Mouse (Mus musculus): ENCODE measurements around the gene Ggt1.
"Not testable (repeated sequence)": the region's sequence is repeated elsewhere in the genome, so short reads cannot be mapped to it uniquely, and the experiment has no call there.

Gene Ggt1

DNA sequence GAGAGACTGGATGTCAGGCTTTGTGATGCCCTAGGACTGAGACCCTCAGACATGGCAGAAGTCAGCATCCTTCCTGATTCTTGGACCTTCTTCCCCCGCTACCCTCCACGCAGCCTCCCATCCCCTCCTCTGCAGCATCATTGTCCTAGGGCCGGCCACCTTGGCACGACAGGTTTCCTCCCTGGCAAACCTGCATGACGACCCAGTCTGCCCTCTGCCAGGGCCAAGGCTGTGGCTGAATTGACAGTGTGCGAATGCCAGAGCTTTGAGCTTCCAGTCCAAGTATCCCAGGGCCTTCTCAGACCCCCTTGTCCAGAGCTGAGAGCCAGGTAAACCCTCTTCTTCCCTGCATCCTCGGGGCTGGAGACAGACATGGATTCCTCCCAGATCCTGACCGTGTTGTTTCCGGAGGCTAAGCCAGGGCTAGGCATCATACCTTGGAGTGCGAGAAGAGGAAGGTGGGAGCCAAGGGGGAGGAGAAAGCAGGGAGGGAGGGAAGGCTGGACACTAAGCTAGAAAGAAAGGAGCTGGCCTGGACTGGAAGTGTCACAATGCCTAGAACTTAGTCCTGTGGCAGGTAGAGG is at the start of gene Ggt1:
TSS of gene Ggt1 (plus strand) at position 534 of the 584 bp plus-strand sequence.
- DNase-seq (ENCODE audit: low spot score), result no peak

DNA sequence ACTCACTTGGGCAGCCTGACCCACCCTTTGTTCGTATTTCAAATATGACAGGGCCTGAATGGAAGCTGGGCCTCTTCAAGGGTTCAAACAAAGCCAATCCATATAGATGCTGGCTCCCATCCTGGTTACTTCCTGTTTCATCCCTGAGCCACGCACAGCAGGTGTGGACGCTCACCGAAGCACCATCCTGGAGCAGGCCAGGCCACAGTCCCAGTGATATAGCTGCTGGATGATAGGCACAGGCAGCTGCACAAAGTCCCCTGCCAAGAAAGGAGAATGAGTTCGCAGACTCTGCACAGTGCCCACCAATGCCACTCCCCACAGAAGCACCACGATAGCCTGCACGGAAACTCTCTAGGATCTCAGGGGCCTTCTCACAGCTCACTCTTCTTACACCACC is 49.5 kb upstream of the Ggt1 start:
- DNase-seq (ENCODE audit: low spot score), result no peak

DNA sequence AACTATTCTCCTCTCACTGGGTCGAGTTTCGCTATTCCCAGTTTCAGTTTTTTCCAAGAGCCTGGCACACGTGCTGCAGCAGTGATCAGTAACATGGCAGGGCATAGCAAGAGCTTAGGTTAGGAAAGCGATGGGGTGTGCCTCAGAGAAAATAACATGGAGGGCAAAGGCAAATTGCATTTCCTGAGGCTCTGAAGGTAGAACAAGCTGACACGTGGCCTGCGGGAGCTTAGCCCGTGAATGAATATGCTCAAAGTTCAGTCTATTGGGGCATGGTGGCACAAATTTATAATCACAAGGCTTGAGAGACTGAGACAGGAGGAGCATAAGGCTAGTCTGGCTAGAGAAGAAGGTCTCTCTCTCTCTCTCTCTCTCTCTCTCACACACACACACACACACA is 48.6 kb upstream of the Ggt1 start:
- no peak for DNase-seq (ENCODE audit: low spot score)

DNA sequence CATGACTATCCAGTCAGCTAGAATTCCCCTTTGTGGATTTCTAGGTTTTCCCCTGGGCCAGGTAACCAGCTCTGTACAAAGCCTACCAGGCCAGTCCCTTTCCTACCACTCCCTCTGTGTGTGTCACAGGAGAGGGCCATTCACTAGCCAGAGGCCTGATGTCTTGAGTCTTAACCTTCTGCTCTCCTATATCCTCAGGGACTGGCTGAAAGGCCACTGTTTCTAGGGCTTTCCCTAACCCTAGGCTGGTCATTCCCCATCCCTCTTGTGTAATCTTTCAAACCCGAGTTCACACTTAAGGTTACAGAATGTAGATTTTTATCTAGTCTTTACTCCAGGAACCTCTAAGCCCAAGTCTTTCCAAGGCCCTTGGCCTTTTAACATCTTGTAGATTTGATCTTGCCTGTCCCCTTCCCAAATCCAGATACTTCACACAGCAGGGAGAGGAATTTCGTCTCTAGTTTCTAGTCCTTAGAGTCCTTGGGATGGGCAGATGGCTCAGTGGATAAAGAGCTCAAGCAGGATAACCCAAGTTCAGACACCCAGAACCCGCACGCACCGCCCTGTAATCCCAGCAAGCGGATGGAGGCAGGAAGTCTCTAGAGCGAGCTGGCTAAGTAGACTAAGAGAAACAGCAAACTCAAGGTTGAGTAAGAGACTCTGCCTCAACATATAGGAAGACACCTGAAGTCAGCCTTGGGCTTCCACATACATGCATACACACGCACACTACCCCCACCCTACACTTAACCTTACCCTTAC is 47.9 kb upstream of the Ggt1 start:
- no peak for DNase-seq (ENCODE audit: low spot score)

DNA sequence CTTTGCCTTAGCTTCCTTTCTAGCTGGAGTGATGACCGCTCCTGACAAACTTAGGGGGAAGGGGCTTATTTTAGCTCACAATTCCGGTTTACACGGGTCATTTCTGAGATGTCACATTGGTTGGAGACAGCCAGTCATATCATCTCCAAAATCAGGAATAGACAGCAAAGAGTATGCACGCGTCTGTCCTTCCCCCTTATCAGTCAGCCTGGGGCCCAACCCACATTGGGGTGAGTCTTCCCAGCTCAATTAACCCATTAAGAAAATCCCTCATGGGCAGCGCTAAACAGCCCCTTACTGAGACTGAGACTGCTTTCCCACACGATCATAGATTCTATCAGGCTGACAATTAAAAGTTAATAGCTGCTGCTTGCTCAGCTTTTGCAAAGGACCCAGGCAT is 47.0 kb upstream of the Ggt1 start:
- no peak for DNase-seq (ENCODE audit: low spot score)

DNA sequence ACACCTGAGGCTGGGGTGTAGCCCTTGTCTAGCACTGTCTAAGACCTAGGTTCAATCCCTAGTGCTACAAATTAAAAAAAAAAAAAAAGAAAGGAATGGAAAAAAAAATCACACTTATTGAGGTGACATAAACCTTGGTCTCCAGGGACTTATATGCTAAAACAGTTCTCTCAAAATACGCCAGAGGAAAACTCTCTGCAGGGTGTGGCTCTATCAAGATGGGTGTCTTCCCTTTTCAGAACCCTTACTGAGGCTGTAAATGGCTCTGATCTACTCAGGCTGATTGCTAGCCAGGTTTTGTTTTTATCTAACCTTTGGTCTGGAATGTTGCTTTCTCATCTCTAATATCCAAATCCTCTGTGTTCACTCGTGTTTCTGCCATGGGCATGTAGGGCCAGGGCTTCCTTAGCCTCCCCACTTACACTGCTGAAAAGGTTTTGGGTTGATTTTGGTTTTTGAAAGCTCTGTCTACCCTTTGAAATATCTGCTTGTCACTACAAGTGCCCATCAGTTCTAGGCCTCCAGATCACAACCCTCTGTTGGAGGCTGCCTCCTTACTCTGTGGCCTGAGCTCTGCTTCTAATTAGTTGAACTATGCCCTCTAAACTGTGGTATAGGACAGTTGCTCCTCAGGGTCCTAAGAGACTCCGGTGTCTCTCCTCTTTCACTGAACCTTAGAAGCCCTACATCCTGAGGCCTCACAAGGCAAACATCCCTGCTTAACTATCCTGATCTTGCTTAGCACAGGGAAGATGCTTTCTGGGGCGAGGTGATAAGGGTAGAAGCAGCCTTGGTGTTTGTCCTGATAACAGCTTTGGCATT is 46.0 kb upstream of the Ggt1 start:
- no peak for DNase-seq (ENCODE audit: low spot score)

DNA sequence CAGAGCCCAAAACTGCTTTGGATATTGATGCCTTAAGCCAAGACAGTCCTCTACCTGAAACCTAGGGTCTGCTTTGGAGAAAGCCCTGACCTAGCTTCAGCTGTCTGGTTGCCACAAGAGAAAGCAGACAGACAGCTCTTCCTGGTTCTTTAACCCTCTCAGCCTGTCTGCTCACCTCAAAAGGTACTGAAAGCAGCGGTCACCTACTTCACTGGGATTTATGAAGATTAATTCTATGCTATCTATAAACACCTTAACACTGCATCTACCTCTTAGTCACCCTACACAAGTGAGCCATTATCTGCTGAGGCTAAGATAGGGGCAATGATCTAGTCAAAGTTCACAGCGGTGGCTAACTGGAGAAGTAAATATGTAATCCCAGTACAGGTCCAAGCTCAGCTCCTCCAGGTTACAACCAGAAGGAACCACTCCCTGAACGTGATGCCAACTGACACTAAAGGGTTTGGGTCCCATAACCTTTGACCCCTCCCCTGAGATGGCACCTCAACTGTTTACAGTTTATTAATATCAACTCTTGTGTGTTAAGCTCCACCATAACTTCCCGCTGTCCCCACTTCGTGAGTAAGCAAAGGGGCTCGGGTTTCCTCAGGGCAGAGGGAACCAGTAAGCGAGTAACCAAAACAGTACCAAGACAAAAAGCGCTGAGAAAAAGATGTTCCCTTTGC is 45.2 kb upstream of the Ggt1 start:
- DNase-seq (ENCODE audit: low spot score), result peak; percentile 25

DNA sequence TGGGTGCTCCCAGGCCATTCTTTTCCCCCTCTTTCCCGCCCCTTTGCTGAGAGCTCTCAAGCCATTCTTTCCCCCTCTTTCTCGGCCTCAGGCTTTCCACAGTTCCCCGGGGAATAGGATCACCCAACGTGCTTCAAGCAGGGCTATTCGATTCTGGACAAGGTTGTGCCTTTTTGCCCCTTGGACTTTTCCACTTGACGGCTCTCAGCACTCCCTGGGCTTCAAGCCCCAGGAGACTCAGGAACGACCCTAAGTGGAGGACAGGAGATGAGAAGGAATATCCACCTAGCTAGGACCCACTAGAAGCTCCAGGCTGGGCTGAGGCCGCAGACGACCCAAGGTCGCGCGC is 44.7 kb upstream of the Ggt1 start:
- no peak for DNase-seq (ENCODE audit: low spot score)

DNA sequence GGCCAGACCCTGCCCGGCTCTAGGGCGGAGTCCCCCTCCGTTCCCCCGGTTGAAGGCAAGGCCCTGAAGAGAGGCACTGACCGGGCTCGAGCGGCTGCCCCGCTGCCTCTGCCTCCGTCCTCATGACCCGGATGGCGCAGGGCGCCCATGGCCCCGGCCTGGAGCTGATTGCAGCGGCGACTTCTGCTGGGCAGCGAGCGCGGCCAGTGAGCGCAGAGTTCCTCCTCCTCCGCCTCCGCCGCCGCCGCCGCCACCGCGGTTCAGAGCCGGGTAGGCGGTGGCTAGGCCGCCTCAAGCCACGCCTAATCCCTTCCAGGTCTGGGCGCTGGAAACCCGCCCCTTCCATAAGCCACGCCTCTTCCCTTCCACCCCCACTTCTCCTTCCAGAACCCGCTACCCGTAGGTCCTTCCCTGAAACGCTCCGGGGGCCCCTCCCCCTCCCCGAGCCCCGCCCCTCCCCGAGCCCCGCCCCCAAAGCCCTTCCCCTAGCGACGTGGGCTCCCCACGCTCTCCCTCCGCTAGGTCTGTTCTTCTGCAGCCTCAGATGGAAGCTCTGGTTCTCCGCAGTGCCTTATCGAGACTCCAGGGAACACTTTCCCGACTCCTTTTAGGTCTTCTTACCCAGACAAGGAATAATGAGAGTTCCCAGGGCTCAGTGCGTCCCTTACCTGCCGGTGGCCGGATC is 44.2 kb upstream of the Ggt1 start, which contains the start of gene Snrpd3:
TSS of gene Snrpd3 (plus strand) at position 479 of the 685 bp plus-strand sequence.
- DNase-seq (ENCODE audit: low spot score), result peak; percentile 91

DNA sequence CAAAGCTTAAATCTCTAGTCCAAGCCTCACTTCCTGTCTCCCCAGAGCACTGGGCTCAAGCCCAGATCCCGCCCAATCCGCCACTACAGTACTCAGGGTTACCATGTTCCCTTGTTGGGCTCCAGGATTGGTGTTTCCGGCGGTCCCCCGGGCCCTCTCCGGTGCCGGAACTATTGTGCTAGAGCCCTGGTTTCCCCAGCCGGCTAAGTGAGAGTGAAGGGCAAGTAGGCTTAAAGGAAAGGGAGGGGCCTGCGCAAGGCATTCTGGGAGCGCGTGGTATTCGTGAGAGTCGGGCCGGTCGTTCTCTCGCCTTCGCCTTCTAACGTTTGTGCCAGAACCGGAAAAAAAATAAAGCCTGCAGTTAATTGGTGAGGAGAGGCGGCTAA is 43.7 kb upstream of the Ggt1 start, which contains the start of gene Gucd1:
TSS of gene Gucd1 (minus strand) at position 215 of the 386 bp plus-strand sequence.
- peak; percentile 98 for DNase-seq (ENCODE audit: low spot score)

DNA sequence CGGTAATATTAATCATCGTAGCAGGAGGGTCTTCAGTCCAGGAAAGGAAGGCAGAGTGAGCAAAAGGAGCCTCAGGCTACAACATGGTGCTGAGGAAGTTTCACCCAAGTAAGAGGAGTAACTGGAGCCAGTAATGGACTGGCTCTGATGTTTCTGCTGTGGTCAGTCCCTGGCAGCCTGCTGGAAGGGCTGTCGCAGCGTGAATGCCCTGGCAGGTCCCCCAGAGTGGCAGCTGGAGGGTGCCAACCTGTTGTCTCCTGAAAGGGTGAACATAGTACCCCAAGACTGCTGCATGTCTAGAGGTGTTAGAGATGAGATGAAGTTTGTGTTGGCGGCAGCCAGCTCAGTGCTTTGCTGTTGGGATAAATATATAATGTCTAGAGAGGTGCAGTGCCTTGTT is 40.8 kb upstream of the Ggt1 start:
- no peak for DNase-seq (ENCODE audit: low spot score)

DNA sequence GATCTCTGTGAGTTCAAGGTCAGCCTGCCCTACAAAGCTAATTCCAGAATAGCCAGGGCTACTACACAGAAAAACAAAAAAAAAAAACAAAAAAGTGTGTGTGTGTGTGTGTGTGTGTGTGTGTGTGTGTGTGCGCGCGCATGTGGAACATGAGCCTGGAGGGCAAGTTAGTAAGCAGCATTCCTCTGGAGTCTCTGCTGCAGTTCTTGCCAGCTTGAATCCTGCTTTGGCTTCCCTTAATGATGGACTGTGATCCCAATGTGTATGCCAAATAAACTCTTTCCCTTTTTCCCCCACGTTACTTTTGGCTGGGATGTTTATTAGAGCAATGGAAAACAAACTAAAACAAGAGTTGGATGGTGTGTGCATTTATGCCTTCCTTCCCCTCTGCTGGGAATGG is 39.8 kb upstream of the Ggt1 start:
- no peak for DNase-seq (ENCODE audit: low spot score)

DNA sequence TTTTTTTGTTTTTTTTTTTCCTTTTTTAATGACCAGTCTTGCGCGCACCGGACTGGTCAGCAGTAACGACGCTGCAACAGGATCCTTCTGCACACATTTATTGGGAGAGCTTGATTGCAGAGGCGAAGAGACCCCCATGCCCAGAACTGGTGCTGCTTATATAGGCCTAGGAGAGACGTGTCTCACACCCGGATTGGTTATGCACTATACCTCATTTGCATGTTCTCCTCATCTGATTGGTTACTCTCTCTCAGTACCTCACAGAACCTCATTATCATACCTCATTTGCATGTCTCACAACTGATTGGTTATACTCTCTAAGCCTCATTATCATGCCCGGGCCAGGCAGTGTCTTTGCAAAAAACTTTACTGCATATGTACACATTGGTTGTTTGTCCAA is 36.0 kb upstream of the Ggt1 start:
- not testable (repeated sequence) for DNase-seq (ENCODE audit: low spot score)

DNA sequence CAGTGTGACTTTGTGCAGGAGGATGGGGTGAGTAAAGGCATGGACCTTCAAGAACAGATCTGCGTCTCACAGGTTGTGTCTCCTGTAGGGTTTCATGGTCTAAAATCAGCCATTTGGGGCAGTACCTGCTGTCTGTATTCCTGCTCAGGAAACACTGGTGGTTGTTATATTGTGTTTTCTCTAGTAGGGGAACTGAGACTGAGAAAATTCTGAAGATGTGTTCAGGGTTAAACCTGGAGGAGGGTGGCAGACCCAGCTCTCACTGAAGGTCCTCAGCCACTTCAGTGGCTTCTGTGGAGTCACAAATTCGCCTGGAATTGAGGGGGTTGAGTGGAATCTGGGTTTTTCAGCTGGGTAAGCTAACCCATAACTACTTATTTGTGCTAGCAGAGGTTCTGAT is 31.1 kb upstream of the Ggt1 start:
- DNase-seq (ENCODE audit: low spot score), result no peak

DNA sequence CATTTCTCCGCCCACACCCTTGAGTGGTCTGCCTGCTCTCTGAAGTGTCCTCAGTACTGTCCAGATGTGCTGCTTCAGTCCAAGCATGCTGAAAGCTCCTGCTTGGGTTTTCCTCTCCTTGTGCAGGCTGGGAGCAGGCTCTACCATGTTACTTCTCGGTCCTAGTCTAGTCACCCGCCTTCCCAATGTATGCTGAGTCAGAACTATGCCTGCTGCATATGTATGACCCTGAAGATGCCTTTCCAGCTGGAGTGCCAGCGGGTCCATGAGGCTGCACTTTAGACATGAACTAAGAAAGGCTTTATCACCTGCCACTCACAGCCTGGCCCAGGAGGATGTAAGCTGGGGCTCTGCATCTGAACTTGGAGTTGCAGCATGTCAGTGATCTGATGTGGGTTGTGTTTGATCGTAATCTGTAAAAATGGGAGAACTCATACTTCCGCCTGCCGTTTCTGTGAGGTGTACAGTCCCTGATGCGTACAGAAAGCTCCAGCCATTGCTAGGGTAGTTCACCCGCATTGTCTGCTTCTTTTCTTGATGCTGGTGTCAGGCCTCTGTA is 29.8 kb upstream of the Ggt1 start:
- no peak for DNase-seq (ENCODE audit: low spot score)

DNA sequence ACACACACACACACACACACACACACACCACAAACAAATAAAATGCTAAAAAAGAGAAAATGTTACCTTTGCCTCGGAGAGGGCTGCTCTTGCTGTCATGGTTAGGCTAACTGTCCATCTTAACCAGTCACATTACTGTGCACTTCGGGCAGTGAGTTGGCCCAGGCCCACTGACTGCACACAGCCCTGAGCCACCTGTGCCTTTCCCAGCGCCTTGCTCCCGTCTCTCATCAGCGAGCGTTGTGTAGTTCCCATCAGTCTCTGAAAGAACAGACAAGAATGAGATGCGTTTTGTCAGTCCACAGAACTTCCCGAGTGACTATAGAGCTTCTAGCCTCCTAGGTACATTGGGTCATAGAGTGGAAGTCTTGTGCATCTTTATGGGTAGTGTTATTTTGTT is 27.2 kb upstream of the Ggt1 start:
- DNase-seq (ENCODE audit: low spot score), result no peak

DNA sequence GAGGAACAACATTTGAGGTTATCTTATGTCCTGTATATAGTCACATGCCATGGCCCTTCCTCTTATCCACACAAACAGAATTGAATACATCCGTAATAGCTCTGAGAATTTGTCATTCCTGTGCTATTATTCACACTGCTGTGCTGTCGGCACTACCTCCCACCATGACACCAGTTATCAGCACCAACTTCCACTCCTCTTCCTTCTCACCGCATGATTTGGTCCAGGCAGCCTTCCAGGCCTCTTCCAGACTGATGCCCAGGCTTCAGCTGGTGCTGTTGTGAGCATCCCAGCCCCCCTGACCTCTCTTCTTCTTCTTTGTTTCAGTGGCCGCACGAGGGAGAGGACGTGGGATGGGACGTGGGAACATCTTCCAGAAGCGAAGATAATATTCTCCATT is 26.5 kb upstream of the Ggt1 start:
- DNase-seq (ENCODE audit: low spot score), result no peak

DNA sequence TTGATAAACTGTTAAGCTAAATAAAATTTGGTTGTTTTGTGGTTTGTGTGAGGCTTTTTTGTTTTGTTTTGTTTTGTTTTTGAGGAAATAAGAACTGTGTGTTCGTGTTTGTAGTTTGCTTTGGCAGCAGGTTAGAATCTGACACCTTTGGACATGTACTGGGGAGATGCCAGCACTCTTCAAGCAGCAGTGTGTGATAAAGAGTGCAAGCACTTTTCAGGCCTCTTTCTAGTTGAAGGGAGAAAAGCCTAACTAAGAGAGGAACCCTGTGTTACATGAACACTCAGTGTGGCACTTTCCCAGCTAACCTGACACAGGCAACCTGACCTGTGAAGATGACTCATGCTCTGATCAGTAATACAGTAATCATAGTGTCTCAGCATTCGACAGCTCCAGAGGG is 26.0 kb upstream of the Ggt1 start:
- no peak for DNase-seq (ENCODE audit: low spot score)

DNA sequence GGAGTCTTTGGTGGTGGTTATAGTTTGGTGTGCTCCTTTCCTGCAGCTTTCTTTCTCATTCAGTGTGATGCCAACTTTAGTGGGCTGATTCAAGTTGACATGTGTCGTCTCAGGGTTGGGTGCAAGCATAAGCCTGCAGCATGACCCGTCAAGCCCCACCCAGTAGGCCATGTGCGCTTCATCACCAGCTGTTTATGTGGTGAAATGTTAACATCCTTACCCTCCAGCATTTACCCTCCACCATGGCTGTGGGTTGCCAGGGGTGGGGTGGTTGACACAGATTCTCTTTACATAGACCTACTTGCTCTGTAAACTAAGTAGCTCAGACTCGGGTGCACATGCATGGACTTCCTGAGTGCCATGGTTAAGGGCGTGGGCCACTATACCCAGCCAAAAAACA is 25.3 kb upstream of the Ggt1 start:
- no peak for DNase-seq (ENCODE audit: low spot score)

DNA sequence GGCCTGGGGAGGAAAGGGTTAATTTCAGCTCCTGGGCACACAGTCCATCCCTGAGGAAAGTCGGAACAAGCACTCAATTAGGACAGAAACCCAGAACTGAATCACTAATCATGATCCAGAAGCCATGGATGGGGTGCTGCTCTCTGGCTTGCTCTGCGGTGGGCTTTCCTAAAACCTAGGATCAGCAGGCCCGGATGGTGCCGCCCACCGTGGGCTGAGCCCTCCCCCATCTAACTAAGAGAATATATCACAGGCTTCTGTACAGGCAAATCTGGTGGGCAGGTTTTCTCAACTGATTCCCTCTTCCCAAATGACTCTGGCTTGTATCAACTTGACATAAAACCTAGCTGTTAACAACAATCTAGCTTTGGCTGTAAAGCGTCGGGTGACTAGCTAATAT is 13.5 kb upstream of the Ggt1 start:
- DNase-seq (ENCODE audit: low spot score), result no peak

DNA sequence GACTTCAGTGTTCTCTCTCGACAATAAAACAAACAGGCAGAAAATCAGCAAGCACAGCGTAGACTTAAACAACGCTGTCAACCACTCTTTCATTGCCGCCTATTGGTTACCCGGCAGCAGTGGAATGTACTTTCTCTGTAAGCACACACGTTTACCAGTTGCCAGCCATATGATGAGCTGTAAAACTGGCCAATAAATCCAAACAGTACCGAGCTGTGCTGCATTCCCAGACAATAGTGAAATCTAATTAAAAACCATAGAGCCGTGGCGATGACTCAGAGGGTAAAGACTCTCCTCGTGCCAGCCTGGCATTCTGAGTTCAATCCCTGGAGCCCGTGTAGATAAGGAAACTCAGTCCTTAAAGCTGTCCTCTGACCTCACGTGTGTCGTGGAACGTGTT is 12.9 kb upstream of the Ggt1 start:
- DNase-seq (ENCODE audit: low spot score), result no peak

DNA sequence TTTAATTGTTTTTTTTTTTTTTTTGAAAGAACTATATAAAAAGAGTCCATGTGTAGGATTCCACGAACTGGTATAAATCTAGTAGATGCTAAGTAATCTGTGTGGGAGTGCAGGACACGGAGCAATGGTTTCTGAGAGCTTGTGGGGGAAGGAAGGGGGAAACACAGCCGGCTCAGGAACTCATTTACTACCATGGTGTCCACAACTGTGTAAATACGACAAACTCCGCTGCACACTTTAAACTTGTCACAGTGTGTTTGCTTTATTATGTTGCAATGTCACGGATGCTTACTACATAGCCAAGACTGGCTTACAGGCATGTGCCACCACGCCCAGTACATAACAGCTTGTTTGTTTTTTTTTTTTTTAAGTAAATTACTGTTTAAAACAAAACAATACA is 11.5 kb upstream of the Ggt1 start:
- no peak for DNase-seq (ENCODE audit: low spot score)

Measured in layer of hippocampus, adult 11-12 months (tissue).